Mouse (Mus musculus) right cerebral cortex, postnatal 4 days (tissue): ENCODE measurements around the gene 4932438H23Rik.
A peak's percentile ranks its signal among the peaks of the same experiment; 100 is the strongest.

ENCODE experiments used
- DNase-seq: peaks from one replicate; pipeline ENCODE4 v3.0.0-alpha.2; 2022

Gene 4932438H23Rik

GRCm38 (mm10) chr16:91056043-91056821, 38.7 kb downstream of the 4932438H23Rik start:
- no peak for DNase-seq

DNA sequence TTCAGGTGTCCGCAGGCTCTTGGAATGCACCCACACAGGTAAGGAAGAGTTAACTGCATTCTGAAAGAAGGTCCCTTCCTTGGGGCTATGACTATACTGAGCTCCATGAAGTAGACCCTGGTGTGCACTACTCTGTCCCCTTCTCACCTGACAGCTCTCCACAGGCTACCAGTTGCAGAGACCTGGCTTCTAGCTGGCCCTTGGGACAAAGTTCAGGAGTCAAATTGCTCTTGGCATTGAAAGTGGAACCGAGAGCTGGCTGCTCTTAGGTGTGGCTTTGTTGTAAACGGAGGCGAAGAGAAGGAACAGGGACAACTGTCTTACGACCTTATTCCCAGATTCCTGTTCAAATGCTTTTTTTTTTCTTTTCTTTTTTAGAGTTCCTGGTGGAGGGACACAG, 39.8 kb downstream of the 4932438H23Rik start:
- no peak for DNase-seq

DNA sequence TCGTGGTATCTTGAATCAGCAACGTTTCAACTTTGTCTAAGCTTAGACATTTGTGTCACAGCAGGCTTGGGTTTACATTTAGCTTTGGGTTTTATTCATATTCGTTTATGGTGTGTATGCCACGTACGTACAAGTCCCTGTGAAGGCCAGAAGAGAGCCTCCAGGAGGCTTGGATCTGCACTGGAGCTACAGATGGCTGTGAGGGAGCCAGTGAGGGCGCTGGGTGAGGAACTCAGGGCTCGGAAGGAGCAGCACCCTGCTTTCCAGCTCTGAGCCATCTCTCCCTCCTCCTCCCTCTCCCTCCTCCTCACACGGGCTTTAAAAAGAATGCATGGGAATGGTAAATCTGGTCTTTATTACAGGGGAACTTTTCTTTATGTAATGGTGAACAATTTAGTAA, 41.3 kb downstream of the 4932438H23Rik start:
- no peak for DNase-seq

DNA sequence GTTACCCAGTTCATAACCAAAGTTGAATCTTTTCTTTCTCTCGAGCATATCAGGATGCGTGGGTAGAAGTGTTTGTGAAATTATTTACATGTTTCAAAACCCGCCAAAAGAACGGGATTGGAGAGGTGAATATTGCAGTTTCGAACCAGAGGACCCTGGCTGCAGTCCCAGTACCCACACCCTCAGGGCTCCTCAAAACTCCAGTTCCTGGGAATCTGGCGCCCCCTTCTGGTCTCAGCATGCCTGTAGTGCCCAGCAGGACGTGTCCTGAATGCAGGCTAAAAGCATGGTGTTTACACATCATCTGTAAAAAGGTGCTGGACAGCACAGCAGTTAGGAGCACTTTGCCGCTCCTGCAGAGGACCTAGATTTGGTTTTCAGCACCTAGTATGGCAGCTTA, 49.4 kb downstream of the 4932438H23Rik start:
- peak; percentile 62 for DNase-seq

DNA sequence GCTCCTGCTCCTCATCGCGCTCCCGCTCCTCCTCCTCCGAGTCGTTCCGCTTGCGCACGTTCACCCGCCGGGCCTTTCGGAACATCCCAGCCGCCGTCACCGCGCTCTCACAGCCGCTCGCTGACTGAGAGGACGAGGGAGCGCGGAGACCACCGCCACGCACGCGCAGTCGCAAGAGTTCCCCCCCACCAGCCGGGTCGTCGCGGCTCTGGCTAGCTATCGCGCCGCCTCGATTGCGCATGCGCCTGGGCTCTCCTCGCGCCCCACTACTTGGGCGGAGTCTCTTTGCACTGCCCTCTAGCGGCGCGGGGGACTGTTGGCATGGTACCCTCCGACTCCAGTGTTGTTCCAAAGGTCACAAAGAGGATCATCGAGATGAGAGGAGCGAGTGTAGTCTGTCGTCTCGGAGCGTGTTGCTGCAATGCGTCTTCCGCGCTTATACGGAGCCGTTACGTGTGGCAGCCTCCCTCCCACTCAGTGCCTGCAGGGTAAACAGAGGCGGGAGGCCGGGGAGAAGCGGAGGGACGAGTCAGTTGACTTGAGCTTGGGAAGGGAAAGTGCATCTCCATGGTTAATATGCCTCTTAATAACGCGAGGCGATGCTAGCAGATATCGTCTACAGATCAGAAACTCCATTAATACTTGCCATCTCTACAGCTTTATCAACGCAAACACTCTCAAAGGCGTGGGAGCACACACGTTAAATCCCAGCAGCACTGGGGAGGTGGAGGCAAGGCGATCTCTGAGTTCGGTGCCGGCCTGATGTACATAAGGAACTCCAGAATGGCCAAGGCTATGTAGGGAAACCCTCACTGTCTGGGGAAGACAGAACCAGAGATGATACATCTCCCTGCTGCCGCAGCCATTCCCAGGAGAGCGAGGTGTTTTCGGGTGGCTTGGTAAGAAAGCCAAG, 50.4 kb downstream of the 4932438H23Rik start, which contains the start of gene Paxbp1:
Gene Paxbp1, minus strand, starts transcription at position 274 of the 913 bp plus-strand sequence.
- peak; percentile 100 for DNase-seq

DNA sequence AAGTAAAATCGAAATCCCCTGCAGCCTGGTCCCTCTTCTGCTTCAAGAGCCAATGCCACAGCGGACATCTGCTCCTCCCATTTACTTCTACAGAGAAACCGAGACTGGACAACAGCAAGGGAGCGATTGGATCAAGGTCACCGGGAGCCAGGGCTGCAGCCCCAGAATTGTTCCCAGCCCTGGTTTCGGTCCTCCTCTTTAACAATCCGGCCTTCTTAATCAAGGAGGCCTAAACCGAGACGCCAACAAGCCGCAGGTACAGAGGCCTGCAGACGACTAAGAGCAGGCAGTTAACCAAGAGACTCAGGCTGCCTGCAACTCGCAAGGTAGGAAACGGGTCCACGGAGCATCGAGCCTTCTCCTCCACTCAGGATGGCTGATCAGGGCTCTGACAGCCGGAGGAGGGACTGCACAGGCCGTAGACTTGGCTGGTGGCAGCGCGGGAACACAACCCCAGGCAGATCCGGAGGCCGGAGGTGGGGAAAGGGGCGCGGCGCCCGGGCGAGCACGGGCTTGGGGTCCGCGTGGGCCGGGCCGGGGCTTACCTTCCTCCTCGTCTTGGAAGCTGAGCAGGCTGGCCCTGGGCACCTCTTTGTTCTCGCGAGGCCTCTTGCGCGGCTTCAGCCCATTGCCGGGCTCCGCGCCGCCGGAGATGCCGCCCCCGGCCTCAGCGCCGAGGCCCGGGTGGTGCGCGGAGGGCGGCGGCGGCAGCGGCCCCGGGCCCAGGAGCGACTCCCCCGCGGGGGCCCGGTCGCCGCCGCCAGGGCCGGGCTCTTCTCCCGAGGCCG, 51.3 kb downstream of the 4932438H23Rik start:
- peak; percentile 55 for DNase-seq

DNA sequence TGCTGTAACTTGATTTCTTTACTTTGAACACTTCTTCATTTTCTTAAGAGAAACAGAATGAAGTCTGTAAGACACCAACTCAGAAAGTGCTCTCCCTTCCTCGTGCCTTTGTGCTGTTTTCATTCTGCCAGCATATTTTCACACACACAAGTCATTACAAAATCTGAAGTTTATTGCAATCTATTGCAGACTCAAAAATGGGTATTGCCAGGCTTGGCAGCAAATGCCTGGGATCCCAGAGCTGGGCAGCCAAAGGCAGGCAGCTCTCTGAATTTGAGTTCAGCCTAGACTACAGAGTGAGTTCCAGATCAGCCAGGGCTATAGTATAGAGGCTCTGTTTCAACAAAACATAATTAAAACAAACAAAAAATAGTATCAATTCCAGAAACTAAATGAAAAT, 52.3 kb downstream of the 4932438H23Rik start:
- DNase-seq: no peak

GRCm38 (mm10) chr16:91035866-91036265, 59.1 kb downstream of the 4932438H23Rik start:
- no peak for DNase-seq

- no peak for DNase-seq
These were observed 64.2 kb downstream of the 4932438H23Rik start for GRCm38 (mm10) chr16:91030751-91031150.

DNA sequence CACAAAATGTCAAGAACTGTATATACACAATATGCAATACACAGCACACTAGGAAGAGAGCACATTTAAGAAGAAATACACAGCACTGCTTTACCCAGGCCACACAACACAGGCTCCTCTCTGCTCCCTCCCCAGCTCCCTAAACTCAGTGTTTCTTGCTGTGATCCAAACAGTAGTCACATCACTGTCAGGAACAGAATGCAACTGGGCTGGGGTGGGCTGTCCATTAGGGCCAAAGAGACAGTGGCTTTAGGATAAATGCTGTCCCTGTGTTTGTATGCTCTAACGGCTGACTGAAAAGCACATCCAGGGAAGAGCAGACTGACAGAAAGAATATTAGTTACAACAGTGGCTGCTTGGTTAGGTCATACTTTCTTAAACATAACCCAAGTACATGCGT, 65.0 kb downstream of the 4932438H23Rik start:
- DNase-seq: no peak

DNA sequence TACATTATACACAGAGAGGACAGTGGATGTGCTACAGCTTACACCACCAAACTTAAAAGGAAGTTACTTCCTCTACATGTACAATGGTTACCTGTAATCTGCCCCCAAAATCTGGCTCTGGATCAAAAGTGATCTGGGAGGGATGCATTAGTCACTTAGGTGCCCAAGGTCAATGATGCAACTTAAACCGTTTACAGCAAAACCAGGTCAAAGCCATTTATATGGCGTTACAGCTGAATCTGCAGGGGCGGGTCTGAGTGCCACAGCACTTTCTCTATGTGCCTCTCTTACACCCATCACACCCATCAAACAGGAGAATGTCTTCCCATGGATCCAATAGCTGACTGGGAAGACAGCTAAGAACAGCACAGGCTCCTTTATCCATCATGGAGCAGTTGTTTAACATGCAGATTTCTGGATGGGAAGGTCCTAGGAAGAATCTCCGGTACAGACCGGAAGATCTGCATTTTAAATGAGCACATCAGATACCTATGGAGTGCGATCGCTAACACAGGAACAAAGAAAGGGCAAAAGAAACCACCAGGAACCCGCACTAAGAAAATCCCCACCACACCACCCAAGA, 65.7 kb downstream of the 4932438H23Rik start:
- DNase-seq: no peak

GRCm38 (mm10) chr16:91026290-91026689, 68.6 kb downstream of the 4932438H23Rik start:
- DNase-seq: no peak

DNA sequence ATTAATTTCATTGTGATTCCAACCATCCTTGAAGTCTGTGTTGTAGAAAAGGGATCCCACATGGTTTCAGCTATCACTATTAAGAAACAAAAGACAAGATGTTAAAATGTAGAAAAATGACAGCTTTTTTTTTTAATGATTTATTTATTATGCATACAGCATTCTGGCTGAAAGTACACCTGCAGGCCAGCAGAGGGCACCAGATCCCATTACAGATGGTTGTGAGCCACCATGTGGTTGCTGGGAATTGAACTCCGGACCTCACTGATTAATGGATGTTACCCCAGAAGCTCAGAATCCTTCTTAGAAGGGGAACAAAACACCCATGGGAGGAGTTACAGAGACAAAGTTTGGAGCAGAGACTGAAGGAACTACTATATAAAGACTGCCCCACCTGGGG, 71.5 kb downstream of the 4932438H23Rik start:
- DNase-seq: peak; percentile 53

DNA sequence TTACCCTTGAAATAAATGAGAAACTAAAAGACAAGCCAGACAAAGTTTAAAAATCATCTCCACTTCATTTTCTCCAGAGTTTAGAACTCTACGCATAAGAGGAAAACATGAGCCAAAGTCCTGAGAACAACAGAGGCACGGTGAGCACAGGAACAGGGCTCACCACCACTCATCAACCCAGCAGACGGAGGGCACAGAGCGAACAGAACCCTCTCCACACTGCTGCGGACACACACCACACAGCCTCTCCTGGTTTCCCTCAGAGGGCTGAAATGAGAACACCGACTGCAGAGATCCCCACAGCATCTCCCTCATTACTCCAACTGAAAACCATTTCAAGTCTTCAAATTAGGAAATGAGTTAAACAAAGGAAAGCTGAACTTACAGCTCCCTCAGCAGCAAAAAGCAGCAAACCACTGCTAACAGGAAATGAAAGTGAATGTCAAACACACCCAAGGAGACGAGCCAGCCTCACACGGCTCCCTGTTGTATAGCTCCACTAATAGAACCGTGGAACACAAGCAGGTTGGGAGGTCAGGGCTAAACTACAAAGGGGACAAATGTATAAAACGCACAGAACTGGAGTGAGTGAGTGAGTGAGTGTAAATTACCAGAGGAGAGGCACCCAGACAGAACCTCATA, 74.0 kb downstream of the 4932438H23Rik start:
- no peak for DNase-seq

- DNase-seq: no peak
These were observed 75.4 kb downstream of the 4932438H23Rik start for GRCm38 (mm10) chr16:91019476-91019875.

DNA sequence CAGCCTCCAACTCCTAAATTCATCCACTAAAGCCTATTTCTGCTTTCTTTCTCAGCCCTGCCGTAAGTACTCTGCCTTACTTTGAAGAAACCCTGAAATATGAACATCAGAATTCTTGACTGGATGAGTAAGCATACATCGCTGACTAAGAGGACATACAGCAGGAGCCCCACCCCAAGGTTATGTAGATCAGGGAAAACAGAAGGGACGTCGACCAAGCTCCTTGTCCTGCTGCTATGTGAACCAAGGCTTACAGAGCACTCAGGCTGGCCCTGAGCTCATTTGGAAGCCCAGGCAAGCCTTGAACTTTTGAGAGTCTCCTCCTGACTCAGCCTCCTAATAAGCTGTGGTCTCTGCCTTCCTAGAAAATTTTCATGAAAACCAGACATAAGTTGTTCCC, 79.2 kb downstream of the 4932438H23Rik start:
- DNase-seq: no peak

- DNase-seq: no peak
These were observed 83.1 kb downstream of the 4932438H23Rik start for GRCm38 (mm10) chr16:91011847-91012246.

GRCm38 (mm10) chr16:91011021-91011683, 83.8 kb downstream of the 4932438H23Rik start, which contains the start of gene Synj1:
Gene Synj1 (minus strand): TSS chr16:91011308.
- DNase-seq: peak; percentile 85

DNA sequence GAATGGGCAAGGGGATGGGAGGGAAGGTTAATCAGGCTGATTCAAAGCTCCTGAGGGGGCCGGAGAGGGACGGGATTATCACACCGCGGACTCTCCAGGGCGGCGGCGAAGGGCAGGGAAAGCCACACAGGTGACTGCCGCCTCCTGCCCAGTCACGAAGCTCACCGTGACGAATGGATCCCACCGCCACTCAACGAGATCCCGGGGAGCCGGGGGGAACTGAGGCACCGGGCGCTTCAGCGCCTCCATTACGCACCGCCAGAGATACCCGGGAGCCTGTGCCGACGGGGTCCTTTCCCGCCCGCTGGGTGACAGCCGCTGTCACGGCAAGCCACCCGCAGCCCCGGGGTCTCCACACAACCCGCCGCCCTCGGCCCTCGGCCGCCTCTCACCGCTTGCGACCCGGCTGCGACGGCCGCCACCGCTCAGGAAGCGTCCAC, 84.3 kb downstream of the 4932438H23Rik start:
- no peak for DNase-seq

- DNase-seq: peak; percentile 16
These were observed 84.9 kb downstream of the 4932438H23Rik start for GRCm38 (mm10) chr16:91009942-91010529.
